In genomic region chr16:77556446-77557105, GRCm38 (mm10) we compare ENCODE assay signal across 20 mouse cellular contexts. TPM values are rescaled to one million over a fixed set of nuclear protein-coding genes. Genes with fewer than 3 reads are reported as not detected.
"Had no signal": no experiment of that assay in that cellular context is flagged by ENCODE, and none has a peak within 500 bp of the region (broad histone marks: within the 10 kb centered on the region; RNA-seq: fewer than 3 reads in every experiment).

No protein-coding gene starts in this region.

- H3K4me2 ChIP-seq: limb, embryonic 12.5 days; liver, embryonic 11.5 days; liver, embryonic 15.5 days; neural tube, embryonic 15.5 days had no signal

- H3K27ac ChIP-seq: limb, embryonic 12.5 days; liver, embryonic 15.5 days; midbrain, embryonic 10.5 days; neural tube, embryonic 15.5 days had no signal

- H3K4me1 ChIP-seq: limb, embryonic 12.5 days; liver, embryonic 15.5 days; midbrain, embryonic 10.5 days; neural tube, embryonic 15.5 days had no signal

- H3K27me3 ChIP-seq: limb, embryonic 12.5 days; liver, embryonic 15.5 days; neural tube, embryonic 15.5 days had no signal

- H3K36me3 ChIP-seq: limb, embryonic 12.5 days; liver, embryonic 15.5 days; neural tube, embryonic 15.5 days had no signal

- H3K9ac ChIP-seq: limb, embryonic 12.5 days; liver, embryonic 15.5 days; neural tube, embryonic 15.5 days had no signal

- H3K9me3 ChIP-seq: limb, embryonic 12.5 days; liver, embryonic 15.5 days; midbrain, embryonic 10.5 days; neural tube, embryonic 15.5 days had no signal

- H3K4me3 ChIP-seq: limb, embryonic 12.5 days; liver, embryonic 15.5 days; midbrain, embryonic 10.5 days; myocyte; neural tube, embryonic 15.5 days had no signal

- DNase-seq: kidney, postnatal 25 days; layer of hippocampus, adult 9-11 months; lung, adult 2 months; lung, postnatal 10 days; lung, postnatal 4 days; midbrain, embryonic 14.5 days; right cerebral cortex, postnatal 25 days; thymus, postnatal 4 days had no signal

RNA-seq across cellular contexts. Expression of gene Gm11146, which starts 45.3 kb away (rescaled TPM):
- total RNA-seq: left cerebral cortex, postnatal 36 days; megakaryocyte, adult 5-6 weeks had no signal
- polyA plus RNA-seq: kidney, embryonic 16.5 days; limb, embryonic 12.5 days; liver, embryonic 11.5 days; liver, embryonic 15.5 days; lung, adult 2 months; midbrain, embryonic 10.5 days; midbrain, embryonic 14.5 days; myocyte; neural tube, embryonic 11.5 days; neural tube, embryonic 15.5 days; small intestine, adult 2 months; stomach, embryonic 16.5 days had no signal
